Mouse (Mus musculus): Measurements from ENCODE around the gene Ntrk2. TPM values are rescaled to one million over a fixed set of nuclear protein-coding genes. Genes with fewer than 3 reads are reported as not detected.

The Ntrk2 gene
- polyA plus RNA-seq, 1 experiment from 2014 or later = 3.2 TPM

GRCm38 (mm10) chr13:58866776-58867435 is 60.5 kb downstream of the Ntrk2 start:
- H3K9me3 ChIP-seq (ENCODE audit: control insufficient read depth, low read length) = no peaks in the 10 kb centered on the region
- 74% methylated on average over 8 of the region's 8 CpGs for WGBS
- no peaks in the 10 kb centered on the region for H3K4me1 ChIP-seq (replicated peaks; ENCODE audit: control insufficient read depth, insufficient read depth, low read length)
- ATAC-seq (ENCODE audit: low read depth) = no peak
- no peaks in the 10 kb centered on the region for H3K27me3 ChIP-seq (ENCODE audit: control insufficient read depth, insufficient read depth, low read depth, low read length)
- H3K36me3 ChIP-seq (ENCODE audit: control insufficient read depth, insufficient read depth, low read length) = no peaks in the 10 kb centered on the region
- no peak overlapping the region for H3K27ac ChIP-seq (ENCODE audit: low read length)
- H3K4me2 ChIP-seq (ENCODE audit: low read depth, low read length) = no peak overlapping the region
- H3K9ac ChIP-seq (ENCODE audit: low read length) = no peak overlapping the region
- no peak overlapping the region for H3K4me3 ChIP-seq (ENCODE audit: low read length)

DNA sequence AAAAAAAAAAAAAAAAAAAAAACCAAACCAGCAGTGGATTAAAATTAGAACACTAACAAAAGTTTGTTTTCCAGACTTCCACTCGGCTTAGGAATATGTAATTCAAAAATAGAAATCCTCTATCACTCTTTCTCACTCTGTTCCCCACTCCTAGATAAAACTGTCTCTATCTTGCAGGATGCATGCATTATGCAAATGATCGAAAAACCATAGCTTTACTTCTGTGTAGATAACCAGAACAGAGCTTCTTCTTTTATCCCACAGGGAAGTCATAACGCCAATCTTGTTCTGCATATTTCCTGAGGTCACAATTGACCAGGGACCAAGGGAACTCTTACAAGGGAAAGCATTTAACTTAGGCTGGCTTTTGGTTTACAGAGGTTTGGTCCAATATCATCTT is 76.1 kb downstream of the Ntrk2 start:
- Histone ChIP-seq H3K27me3 (ENCODE audit: control insufficient read depth, insufficient read depth, low read depth, low read length) (no peaks in the 10 kb centered on the region), H3K4me2 (ENCODE audit: low read depth, low read length) (no peak overlapping the region), H3K9ac (ENCODE audit: low read length) (no peak overlapping the region), H3K4me3 (ENCODE audit: low read length) (no peak overlapping the region), H3K4me1 (replicated peaks; ENCODE audit: control insufficient read depth, insufficient read depth, low read length) (no peaks in the 10 kb centered on the region), H3K36me3 (ENCODE audit: control insufficient read depth, insufficient read depth, low read length) (no peaks in the 10 kb centered on the region), H3K27ac (ENCODE audit: low read length) (no peak overlapping the region), H3K9me3 (ENCODE audit: control insufficient read depth, low read length) (no peaks in the 10 kb centered on the region)
- ATAC-seq (ENCODE audit: low read depth) = no peak
- 82% methylated on average over 3 of the region's 3 CpGs for WGBS

- no peak overlapping the region for H3K4me3 ChIP-seq (ENCODE audit: low read length)
- no peaks in the 10 kb centered on the region for H3K27me3 ChIP-seq (ENCODE audit: control insufficient read depth, insufficient read depth, low read depth, low read length)
- H3K9me3 ChIP-seq (ENCODE audit: control insufficient read depth, low read length) = no peaks in the 10 kb centered on the region
- ATAC-seq (ENCODE audit: low read depth) = no peak
- no peaks in the 10 kb centered on the region for H3K36me3 ChIP-seq (ENCODE audit: control insufficient read depth, insufficient read depth, low read length)
- H3K9ac ChIP-seq (ENCODE audit: low read length) = no peak overlapping the region
- H3K27ac ChIP-seq (ENCODE audit: low read length) = no peak overlapping the region
- no peaks in the 10 kb centered on the region for H3K4me1 ChIP-seq (replicated peaks; ENCODE audit: control insufficient read depth, insufficient read depth, low read length)
- WGBS = 83% methylated on average over 5 of the region's 5 CpGs
- no peak overlapping the region for H3K4me2 ChIP-seq (ENCODE audit: low read depth, low read length)
Measured at GRCm38 (mm10) chr13:58882916-58883315, 76.5 kb downstream of the Ntrk2 start.

DNA sequence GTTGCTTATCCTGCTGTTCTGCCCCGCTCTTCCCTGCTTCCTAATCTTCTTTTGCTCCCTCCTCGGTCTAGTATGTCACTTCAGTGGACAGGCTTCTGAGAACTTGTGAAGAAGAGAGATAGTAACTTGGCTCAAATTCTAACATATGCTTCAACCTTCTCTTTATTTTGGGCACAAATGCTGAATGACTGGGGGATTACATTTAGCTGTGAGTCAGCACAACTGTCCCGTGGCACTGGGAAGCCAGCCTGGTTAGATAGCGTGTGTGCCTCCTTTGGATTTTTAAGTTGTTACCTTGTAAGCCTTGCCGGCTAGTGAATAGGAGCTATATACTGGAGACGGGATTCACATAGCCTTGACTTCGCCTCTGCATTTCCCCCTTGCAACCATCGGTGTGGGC is 79.7 kb downstream of the Ntrk2 start:
- 74% methylated on average over 8 of the region's 8 CpGs for WGBS
- no peaks in the 10 kb centered on the region for H3K36me3 ChIP-seq (ENCODE audit: control insufficient read depth, insufficient read depth, low read length)
- no peak overlapping the region for H3K4me3 ChIP-seq (ENCODE audit: low read length)
- no peak overlapping the region for H3K9ac ChIP-seq (ENCODE audit: low read length)
- no peak overlapping the region for H3K4me2 ChIP-seq (ENCODE audit: low read depth, low read length)
- H3K27ac ChIP-seq (ENCODE audit: low read length) = no peak overlapping the region
- H3K9me3 ChIP-seq (ENCODE audit: control insufficient read depth, low read length) = peaks cover 8% of the 10 kb centered on the region
- no peaks in the 10 kb centered on the region for H3K27me3 ChIP-seq (ENCODE audit: control insufficient read depth, insufficient read depth, low read depth, low read length)
- no peak for ATAC-seq (ENCODE audit: low read depth)
- H3K4me1 ChIP-seq (replicated peaks; ENCODE audit: control insufficient read depth, insufficient read depth, low read length) = no peaks in the 10 kb centered on the region

- Histone ChIP-seq H3K27ac (ENCODE audit: low read length) (no peak overlapping the region), H3K27me3 (ENCODE audit: control insufficient read depth, insufficient read depth, low read depth, low read length) (no peaks in the 10 kb centered on the region), H3K4me2 (ENCODE audit: low read depth, low read length) (no peak overlapping the region), H3K4me3 (ENCODE audit: low read length) (no peak overlapping the region), H3K4me1 (replicated peaks; ENCODE audit: control insufficient read depth, insufficient read depth, low read length) (no peaks in the 10 kb centered on the region), H3K9ac (ENCODE audit: low read length) (no peak overlapping the region), H3K36me3 (ENCODE audit: control insufficient read depth, insufficient read depth, low read length) (no peaks in the 10 kb centered on the region), H3K9me3 (ENCODE audit: control insufficient read depth, low read length) (no peaks in the 10 kb centered on the region)
- ATAC-seq (ENCODE audit: low read depth) = no peak
- 58% methylated on average over 12 of the region's 12 CpGs for WGBS
Measured at GRCm38 (mm10) chr13:58896254-58896910, 90.0 kb downstream of the Ntrk2 start.

DNA sequence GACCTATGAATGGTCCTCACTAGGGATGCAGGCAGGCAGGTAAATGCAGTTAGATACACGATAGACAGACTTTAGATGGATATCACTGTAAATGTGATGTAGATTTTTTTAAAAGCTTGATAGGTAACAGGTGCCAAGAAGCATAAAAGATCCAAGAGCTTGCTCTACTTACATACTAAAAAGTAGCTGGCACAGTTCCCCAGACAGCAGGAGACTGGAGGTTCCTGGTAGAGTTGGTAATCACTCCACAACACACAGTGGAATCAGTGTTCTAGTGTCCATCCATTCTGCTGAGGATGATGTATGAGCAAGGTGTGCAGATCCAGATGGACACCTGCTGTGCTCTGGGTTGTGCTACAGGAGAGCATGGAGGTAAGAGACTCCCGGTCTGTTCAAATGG is 93.0 kb downstream of the Ntrk2 start:
- ATAC-seq (ENCODE audit: low read depth) = no peak

DNA sequence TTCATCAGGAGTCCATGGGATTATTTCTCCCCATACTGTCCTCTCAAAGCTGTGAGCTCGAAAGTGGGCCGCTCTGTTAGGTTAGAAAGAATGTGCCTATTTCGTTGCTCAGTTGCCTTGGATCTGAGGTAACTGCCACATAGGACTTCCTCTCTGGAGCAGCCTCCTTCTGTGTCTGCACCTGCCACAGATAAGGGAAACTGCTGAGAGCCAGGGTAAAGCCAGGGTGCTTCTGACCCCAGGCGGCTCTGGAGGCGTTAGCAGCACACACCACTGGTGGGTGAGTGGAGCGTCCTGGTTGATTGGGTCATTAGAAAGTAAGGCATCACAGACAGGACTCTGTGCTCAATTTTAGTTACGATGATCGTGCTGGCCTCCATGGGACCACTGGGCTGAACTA is 95.9 kb downstream of the Ntrk2 start:
- Histone ChIP-seq H3K27me3 (ENCODE audit: control insufficient read depth, insufficient read depth, low read depth, low read length) (no peaks in the 10 kb centered on the region), H3K27ac (ENCODE audit: low read length) (no peak overlapping the region), H3K36me3 (ENCODE audit: control insufficient read depth, insufficient read depth, low read length) (no peaks in the 10 kb centered on the region), H3K4me2 (ENCODE audit: low read depth, low read length) (no peak overlapping the region), H3K4me1 (replicated peaks; ENCODE audit: control insufficient read depth, insufficient read depth, low read length) (no peaks in the 10 kb centered on the region), H3K4me3 (ENCODE audit: low read length) (no peak overlapping the region), H3K9ac (ENCODE audit: low read length) (no peak overlapping the region), H3K9me3 (ENCODE audit: control insufficient read depth, low read length) (no peaks in the 10 kb centered on the region)
- 68% methylated on average over 8 of the region's 8 CpGs for WGBS
- ATAC-seq (ENCODE audit: low read depth) = no peak

More for the DNA sequence above, 93.0 kb downstream of the Ntrk2 start:
- no peaks in the 10 kb centered on the region for H3K27me3 ChIP-seq (ENCODE audit: control insufficient read depth, insufficient read depth, low read depth, low read length)
- no peak overlapping the region for H3K4me3 ChIP-seq (ENCODE audit: low read length)
- H3K4me2 ChIP-seq (ENCODE audit: low read depth, low read length) = no peak overlapping the region
- no peak overlapping the region for H3K27ac ChIP-seq (ENCODE audit: low read length)
- no peak overlapping the region for H3K9ac ChIP-seq (ENCODE audit: low read length)
- no peaks in the 10 kb centered on the region for H3K4me1 ChIP-seq (replicated peaks; ENCODE audit: control insufficient read depth, insufficient read depth, low read length)
- H3K36me3 ChIP-seq (ENCODE audit: control insufficient read depth, insufficient read depth, low read length) = no peaks in the 10 kb centered on the region
- no peaks in the 10 kb centered on the region for H3K9me3 ChIP-seq (ENCODE audit: control insufficient read depth, low read length)
- WGBS = 74% methylated on average over 2 of the region's 2 CpGs

- Histone ChIP-seq H3K27ac (ENCODE audit: low read length) (no peak overlapping the region), H3K4me2 (ENCODE audit: low read depth, low read length) (no peak overlapping the region), H3K27me3 (ENCODE audit: control insufficient read depth, insufficient read depth, low read depth, low read length) (no peaks in the 10 kb centered on the region), H3K9ac (ENCODE audit: low read length) (no peak overlapping the region), H3K4me3 (ENCODE audit: low read length) (no peak overlapping the region), H3K9me3 (ENCODE audit: control insufficient read depth, low read length) (no peaks in the 10 kb centered on the region), H3K36me3 (ENCODE audit: control insufficient read depth, insufficient read depth, low read length) (no peaks in the 10 kb centered on the region), H3K4me1 (replicated peaks; ENCODE audit: control insufficient read depth, insufficient read depth, low read length) (no peaks in the 10 kb centered on the region)
- 49% methylated on average over 13 of the region's 13 CpGs for WGBS
- ATAC-seq (ENCODE audit: low read depth) = no peak
Measured at GRCm38 (mm10) chr13:58904742-58905735, 98.7 kb downstream of the Ntrk2 start.

DNA sequence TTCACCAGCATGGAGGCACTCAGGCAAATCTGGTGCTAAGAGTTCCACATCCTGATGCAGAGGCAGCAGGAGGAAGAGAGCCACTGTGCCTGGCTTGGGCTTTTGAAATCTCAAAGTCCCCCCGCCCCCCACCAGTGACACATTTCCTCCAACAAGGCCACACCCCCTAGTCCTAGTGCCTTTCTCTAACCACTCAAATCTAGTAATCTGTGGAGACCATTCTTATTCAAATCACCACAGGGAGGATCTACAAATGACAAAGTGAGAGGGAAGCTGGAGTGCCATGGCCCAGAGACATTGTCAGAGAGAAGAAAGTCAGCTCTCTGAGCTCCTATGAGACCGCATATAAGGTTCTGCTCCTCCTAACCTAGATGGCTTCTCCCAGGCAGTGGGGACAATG is 105.6 kb downstream of the Ntrk2 start:
- Histone ChIP-seq H3K27ac (ENCODE audit: low read length) (no peak overlapping the region), H3K9ac (ENCODE audit: low read length) (no peak overlapping the region), H3K36me3 (ENCODE audit: control insufficient read depth, insufficient read depth, low read length) (no peaks in the 10 kb centered on the region), H3K9me3 (ENCODE audit: control insufficient read depth, low read length) (no peaks in the 10 kb centered on the region), H3K4me2 (ENCODE audit: low read depth, low read length) (no peak overlapping the region), H3K4me3 (ENCODE audit: low read length) (no peak overlapping the region), H3K4me1 (replicated peaks; ENCODE audit: control insufficient read depth, insufficient read depth, low read length) (no peaks in the 10 kb centered on the region), H3K27me3 (ENCODE audit: control insufficient read depth, insufficient read depth, low read depth, low read length) (no peaks in the 10 kb centered on the region)
- no peak for ATAC-seq (ENCODE audit: low read depth)
- WGBS = 87% methylated on average over 2 of the region's 2 CpGs
